Mouse (Mus musculus) monocyte, adult 5-6 weeks (primary cell): ENCODE measurements around the gene Sds. TPM values are rescaled to one million over a fixed set of nuclear protein-coding genes. Genes with fewer than 3 reads are reported as not detected.

Experiments
- ATAC-seq: fragments of 153-309, 156-312 bp; replicated peaks from 2 replicates; pipeline ENCODE4 v1.8.0; 2017; ENCODE audit warnings: mild to moderate bottlenecking; ENCODE audit not compliant: low TSS enrichment, insufficient number of reproducible peaks, severe bottlenecking, poor library complexity, low FRiP score
- total RNA-seq: library from RNA; stranded (forward); fragments of 200-1000, 200-491, 200-594 nt; gene quantifications from 3 replicates; pipeline ENCODE4 v1.2.3, GENCODE M21; 2017

Gene Sds
- total RNA-seq, 1 experiment from 2014 or later: not detected

DNA sequence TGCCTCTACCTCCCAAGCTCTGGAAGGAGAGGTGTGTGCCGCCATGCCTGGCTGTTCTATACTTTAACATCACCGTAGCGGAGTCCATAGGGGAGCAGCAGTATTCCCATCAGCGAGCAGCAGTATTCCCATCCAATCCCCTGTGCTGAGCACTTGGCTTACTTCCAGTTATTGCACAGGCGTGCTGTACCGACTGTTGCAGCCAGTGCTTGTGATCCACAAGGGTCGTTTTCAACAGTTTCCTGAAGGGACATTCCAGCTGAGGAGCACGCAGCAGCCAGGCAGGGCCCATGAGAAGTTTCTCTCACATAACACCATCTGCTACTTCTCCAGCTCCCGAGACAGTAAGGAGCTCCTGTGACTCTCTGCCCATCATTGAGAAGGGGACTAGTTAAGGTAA, 30.2 kb downstream of the Sds start:
- ATAC-seq: no peak

- ATAC-seq: no peak
Observed at GRCm38 (mm10) chr5:120507311-120507710, 31.0 kb downstream of the Sds start.

- ATAC-seq: peak; percentile 74
Observed at GRCm38 (mm10) chr5:120510982-120511642, 34.8 kb downstream of the Sds start, which contains the start of gene Slc8b1. Gene Slc8b1 (plus strand): TSS chr5:120511168.

GRCm38 (mm10) chr5:120511643-120512220, 35.4 kb downstream of the Sds start:
- peak; percentile 51 for ATAC-seq

GRCm38 (mm10) chr5:120512911-120513555, 36.7 kb downstream of the Sds start:
- no peak for ATAC-seq

GRCm38 (mm10) chr5:120514031-120514677, 37.8 kb downstream of the Sds start:
- ATAC-seq: peak; percentile 16

DNA sequence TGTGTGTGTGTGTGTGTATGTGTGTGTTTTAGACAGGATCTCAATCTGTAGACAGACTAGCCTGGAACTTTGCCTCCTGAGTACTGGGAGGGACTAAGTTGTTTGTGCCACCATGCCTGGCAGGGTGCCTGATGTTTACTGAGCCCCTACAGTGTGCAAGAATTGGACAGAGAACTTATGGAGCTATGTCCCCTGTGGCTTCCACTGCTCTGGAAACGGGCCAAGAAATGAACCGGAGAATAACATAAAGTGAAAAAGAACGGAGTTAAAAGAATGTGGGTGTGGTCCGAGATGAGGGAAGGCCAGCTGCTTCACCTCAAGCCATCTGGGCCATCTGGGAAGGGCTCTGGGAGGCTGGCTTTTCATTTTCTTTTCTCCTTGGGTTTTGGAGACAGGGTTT, 38.4 kb downstream of the Sds start:
- no peak for ATAC-seq

DNA sequence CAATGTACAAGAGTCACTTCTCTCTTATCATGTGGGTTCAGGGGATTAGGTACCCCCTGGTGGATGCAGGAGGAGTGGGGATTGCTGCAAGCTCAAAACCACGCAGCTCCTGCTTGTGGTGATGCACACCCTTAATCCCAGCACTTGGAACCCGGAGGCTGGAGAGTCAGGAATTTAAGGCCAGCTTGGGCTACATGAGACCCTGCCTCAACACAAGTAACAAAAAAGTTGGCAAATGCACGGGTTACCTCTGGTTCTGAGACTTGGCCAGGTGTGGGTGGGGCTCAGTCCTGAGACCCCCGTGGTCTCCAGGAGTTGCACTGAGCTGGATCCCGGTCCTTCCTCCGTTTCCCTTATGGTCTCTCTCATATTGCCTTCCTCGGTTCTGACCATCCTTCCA, 39.1 kb downstream of the Sds start:
- ATAC-seq: no peak

GRCm38 (mm10) chr5:120516221-120516984, 40.1 kb downstream of the Sds start:
- peak; percentile 16 for ATAC-seq

GRCm38 (mm10) chr5:120517552-120517951, 41.2 kb downstream of the Sds start:
- peak; percentile 57 for ATAC-seq

DNA sequence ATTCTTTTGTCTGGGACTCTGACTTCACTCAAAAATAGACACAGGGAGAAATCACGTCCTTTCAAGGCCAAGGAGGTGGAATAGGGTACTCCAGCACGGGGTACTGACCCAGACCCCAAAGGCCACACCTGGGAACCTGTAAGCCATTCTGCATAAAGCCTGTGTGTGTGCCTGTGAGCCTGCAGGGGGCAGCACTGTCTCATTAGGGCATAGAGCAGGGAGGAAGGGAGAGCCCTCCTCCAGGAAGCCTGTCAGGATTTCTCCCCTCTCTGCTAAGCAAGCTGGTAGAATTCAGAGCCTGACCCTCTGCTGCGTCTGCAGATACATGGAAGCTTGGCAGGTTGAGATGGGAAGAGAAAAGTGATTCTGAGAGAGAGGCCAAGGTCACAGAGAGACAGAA, 46.3 kb downstream of the Sds start:
- ATAC-seq: no peak

GRCm38 (mm10) chr5:120524736-120525135, 48.4 kb downstream of the Sds start:
- no peak for ATAC-seq

DNA sequence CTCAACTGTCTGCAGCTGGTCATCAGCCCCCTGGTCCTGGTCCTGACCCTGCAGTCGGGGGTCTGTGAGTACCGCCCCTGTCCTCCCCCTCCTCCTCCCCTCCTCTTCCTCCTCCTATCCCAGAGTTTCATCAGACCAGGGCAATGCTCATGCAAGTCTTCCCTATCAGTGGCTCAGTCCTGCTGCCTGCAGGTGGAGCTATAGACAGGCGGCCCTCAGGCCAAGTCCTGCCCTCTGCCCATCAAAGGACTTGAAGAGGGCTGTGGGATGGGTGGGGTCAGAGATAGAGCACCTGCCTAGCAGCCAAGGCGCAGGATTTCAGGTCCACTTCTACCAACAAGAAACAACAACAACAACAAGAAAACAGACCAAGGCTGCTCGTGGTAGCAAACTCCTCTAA, 49.4 kb downstream of the Sds start:
- ATAC-seq: no peak

DNA sequence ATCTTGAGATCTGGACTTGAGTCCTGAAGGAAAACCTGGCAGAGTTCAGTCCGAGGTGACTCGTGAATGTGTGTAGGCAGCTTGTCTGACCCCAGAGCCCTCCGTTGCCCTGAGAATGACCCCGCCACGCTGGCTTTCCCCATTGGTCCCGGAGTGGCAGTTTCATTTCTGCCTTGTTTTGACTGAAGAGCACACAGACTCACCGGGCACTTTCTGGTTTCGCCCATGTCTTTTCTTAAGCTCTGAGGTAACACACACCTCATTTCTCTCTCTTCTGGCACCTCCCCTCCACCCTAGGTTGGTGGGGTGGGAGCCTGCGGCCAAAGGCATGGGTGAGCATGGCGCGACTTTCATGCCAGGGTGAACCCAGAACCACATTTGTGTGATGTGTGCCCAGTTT, 50.0 kb downstream of the Sds start:
- ATAC-seq: 0 out of 2 replicates have a peak, but pooled peaks have one; percentile 28

GRCm38 (mm10) chr5:120527296-120527964, 51.1 kb downstream of the Sds start:
- ATAC-seq: peak; percentile 54; the same call in 1 of the 2 replicates

- ATAC-seq: no peak
Observed at GRCm38 (mm10) chr5:120531631-120532030, 55.3 kb downstream of the Sds start.
